Mouse (Mus musculus) G1E (cell line): Measurements from ENCODE around the gene Dhx15.

Source experiments
- CTCF ChIP-seq: IDR thresholded peaks from 2 replicates; pipeline ENCODE4 v1.5.1; 2012; ENCODE audit warnings: low read depth, low read length, inconsistent platforms, mixed read lengths
- GATA1 ChIP-seq: IDR thresholded peaks from 2 replicates; pipeline ENCODE4 v1.6.1; 2012; ENCODE audit warnings: borderline replicate concordance, low read length, inconsistent platforms, mixed read lengths
- POLR2AphosphoS5 ChIP-seq: IDR thresholded peaks from 2 replicates; pipeline ENCODE4 v1.6.1; 2012; ENCODE audit warnings: low read depth, low read length, inconsistent platforms; ENCODE audit not compliant: insufficient replicate concordance

DNA sequence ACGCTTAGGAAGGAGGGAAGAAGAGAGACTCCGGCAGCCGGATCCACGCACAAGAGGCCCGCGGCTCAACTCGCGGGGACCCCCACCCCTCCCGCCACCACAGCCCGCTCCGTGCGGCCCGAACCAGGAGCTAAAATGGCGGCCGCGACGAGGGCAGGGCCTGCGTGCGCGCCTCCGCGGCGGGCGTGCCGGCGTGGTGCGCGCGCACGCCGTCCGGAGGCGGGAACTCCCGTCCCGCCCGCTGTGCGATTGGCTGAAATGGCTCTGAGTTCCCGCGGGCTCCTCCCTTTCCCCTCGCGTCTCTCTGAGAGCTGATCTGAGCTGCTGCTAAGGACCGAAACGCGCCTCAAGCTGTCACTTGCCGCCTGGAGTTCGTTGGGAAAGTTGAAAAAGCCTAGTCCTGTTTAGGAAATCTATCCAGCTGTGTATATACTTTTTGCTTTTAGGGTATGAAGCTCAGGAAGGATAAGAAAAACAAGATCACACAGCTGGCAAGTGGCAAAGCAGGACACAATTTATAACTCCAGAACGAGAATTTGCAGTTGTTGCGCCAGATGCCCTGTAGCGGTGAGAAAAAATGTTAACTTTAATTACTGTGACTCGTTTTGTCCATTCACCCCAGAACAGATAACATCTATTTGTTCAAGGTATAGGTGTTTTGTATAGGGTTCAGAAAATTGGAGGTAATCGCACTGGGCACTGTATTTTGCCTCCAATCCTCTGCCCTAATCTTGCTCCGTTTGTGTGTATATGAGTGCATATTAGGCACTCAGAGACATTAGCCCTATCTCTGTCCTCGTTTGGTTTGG, at the start of gene Dhx15:
- TF ChIP-seq CTCF (no peak), POLR2AphosphoS5 (no peak), GATA1 (no peak)
